Mouse (Mus musculus) bone marrow macrophage, adult 2 months (primary cell): ENCODE data around the gene Lpcat3.

Source experiments
- CTCF ChIP-seq: IDR thresholded peaks from 2 replicates; pipeline ENCODE4 v1.5.1; 2012; ENCODE audit warnings: low read depth, mild to moderate bottlenecking, low read length, moderate library complexity
- POLR2A ChIP-seq: IDR thresholded peaks from 2 replicates; pipeline ENCODE4 v1.6.1; 2012; ENCODE audit warnings: mild to moderate bottlenecking, low read depth, low read length, borderline replicate concordance

GRCm38 (mm10) chr6:124670281-124670900, 7.6 kb downstream of the Lpcat3 start:
- TF ChIP-seq POLR2A (no peak), CTCF (no peak)
